Mouse (Mus musculus) spleen, adult 2 months (tissue): ENCODE measurements around the gene Fgfr2. TPM values are rescaled to one million over a fixed set of nuclear protein-coding genes. Genes with fewer than 3 reads are reported as not detected.
"Not testable (repeated sequence)": the region's sequence is repeated elsewhere in the genome, so short reads cannot be mapped to it uniquely, and the experiment has no call there.

ENCODE experiments used
- DNase-seq, 2 experiments: peaks; one replicate each; pipeline versions ENCODE4 v3.0.0 to v3.0.0-alpha.2; 2012 to 2021; ENCODE audit warnings: low spot score in 2 of 2, low read depth in 1 of 2
- H3K27ac ChIP-seq: fragments of 200-500 bp; 2 replicates; pipeline ENCODE4 v1.5.1; 2012; ENCODE audit warnings: low read length, inconsistent platforms; ENCODE audit not compliant: insufficient read depth
- H3K27me3 ChIP-seq: fragments of 200-500 bp; 2 replicates; pipeline ENCODE4 v1.6.1; 2012; ENCODE audit warnings: mild to moderate bottlenecking, moderate library complexity, low read length, inconsistent platforms; ENCODE audit not compliant: control insufficient read depth, insufficient read depth
- H3K36me3 ChIP-seq: fragments of 200-500 bp; 2 replicates; pipeline ENCODE4 v1.6.1; 2012; ENCODE audit warnings: mild to moderate bottlenecking, low read length, inconsistent platforms; ENCODE audit not compliant: control insufficient read depth, insufficient read depth
- H3K4me1 ChIP-seq: fragments of 200-500 bp; 2 replicates; pipeline ENCODE4 v1.6.1; 2011; ENCODE audit warnings: inconsistent platforms; ENCODE audit not compliant: control insufficient read depth, insufficient read depth, insufficient read length
- H3K4me3 ChIP-seq: fragments of 200-500 bp; 2 replicates; pipeline ENCODE4 v1.5.1; 2011; ENCODE audit warnings: mild to moderate bottlenecking, inconsistent platforms; ENCODE audit not compliant: insufficient read depth, insufficient read length; ENCODE audit errors: extremely low read depth
- CTCF ChIP-seq: fragments of 200-500 bp; IDR thresholded peaks from 2 replicates; pipeline ENCODE4 v1.5.1; 2011; ENCODE audit warnings: mild to moderate bottlenecking, inconsistent platforms; ENCODE audit not compliant: insufficient read depth, insufficient read length, insufficient replicate concordance; ENCODE audit errors: extremely low read depth
- POLR2A ChIP-seq: fragments of 200-500 bp; IDR thresholded peaks from 2 replicates; pipeline ENCODE4 v1.6.1; 2011; ENCODE audit warnings: low read depth, low read length, inconsistent platforms
- WGBS: fragments of 180-500 bp; shearing (Covaris S2); methylation state at CpG from one replicate; pipeline ENCODE4 v1.1.7; 2018; 5-methylcytosine and 5-hydroxymethylcytosine counted together
- polyA plus RNA-seq: library from polyadenylated mRNA; depleted of rRNA; stranded (reverse); fragments of >200 nt; gene quantifications from 2 replicates; pipeline ENCODE4 v1.2.3, GENCODE M21; 2012

The Fgfr2 gene
- polyA plus RNA-seq, 1 experiment = 1.6 TPM

DNA sequence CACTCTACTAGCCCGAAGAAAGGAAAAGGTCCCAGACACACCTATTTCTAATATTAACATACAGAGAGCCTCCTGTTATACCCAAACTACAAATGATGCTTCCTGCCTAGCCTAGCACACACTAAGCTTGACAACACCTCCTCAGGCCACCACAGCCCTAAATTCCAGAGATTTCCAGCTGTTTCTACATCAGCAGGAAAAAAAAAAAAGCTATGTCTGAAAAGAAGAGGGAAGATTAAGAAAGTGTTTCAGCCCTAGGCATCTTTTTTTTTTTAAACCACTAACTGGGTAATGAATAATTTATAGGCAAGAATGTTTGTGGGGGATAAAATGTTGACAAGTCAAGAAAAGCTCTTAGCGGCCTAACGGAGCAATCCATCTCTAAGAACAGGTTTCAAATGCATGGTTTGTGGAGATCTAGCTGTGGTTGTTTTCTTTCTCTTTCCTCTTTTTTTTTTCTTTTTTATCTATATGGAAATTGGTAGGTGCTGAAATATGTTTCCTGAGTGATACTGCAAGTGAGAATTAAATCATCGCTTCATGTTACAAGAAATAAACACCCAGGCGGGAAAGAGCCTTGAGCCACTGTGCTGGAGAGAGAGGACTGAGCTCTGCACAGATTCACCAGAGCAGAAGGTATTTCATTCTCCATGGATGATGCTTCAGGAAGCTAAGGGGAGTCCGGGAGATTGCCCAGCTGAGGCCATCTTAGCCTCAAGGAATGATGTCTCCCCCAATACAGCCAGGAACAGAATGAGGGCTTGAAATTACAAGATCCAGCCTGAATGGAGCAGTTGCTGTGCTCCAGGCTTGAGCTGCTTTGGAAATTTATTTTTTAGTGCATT lies 673.0 kb downstream of the Fgfr2 start:
- H3K27me3 ChIP-seq = no peaks in the 10 kb centered on the region
- TF ChIP-seq POLR2A (no peak), CTCF (no peak)
- DNase-seq = no peak
- no peak overlapping the region for H3K4me3 ChIP-seq
- no peaks in the 10 kb centered on the region for H3K36me3 ChIP-seq
- no peak overlapping the region for H3K27ac ChIP-seq
- WGBS = 74% methylated on average over 6 of the region's 6 CpGs
- no peaks in the 10 kb centered on the region for H3K4me1 ChIP-seq

DNA sequence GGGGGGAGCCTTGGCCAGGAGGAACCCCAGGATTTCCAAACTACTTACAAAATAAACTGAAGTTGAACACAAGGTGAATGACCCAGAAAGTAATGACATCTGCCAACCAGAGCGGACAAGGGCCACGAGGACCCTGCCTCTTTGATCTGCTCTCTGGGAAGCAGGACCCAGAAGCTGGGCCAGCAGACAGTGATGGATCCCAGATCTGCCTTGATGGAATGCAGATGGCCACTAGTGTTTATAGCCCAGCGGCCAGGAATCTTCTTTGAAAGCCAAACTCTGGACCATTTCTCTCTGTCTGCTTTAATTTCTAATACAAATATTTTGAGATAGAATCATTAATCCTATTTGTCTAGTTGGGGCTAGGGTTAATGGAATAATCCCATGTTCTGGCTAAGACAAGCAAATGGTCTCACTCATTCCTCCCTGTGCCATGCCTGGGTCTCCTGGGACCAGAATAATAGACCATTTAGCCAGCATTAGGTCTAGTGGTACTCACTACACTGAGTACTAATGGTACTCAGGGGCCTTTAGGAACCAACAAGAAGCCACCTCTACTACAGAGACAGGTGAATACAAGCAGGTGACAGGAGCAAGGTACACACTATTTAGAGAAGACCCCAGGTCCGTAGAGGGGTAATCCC lies 674.5 kb downstream of the Fgfr2 start:
- no peak overlapping the region for H3K4me3 ChIP-seq

DNA sequence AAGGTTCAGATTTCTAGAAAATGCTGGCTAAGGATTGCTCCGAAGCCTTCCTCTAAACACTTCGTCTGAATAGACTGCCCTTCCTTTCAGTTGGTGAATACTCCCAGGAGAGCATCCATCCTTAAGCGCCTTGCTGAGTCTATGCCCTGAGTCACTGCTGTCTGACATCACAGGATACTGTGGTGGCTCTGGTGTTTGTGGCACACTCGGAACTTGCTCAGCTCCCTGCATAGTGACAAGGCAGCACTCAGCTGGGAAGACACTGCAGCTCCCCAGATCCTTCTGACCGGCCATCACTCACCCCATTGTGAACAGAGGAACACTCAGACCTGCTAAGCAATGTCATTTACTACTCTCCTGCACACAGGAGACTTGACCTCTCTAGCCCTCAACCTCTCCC lies 675.6 kb downstream of the Fgfr2 start:
- DNase-seq = no peak
- no peaks in the 10 kb centered on the region for H3K27me3 ChIP-seq
- no peak for TF ChIP-seq POLR2A
- TF ChIP-seq CTCF = no peak
- H3K4me3 ChIP-seq = no peak overlapping the region
- H3K4me1 ChIP-seq = no peaks in the 10 kb centered on the region
- no peak overlapping the region for H3K27ac ChIP-seq
- WGBS = 62% methylated on average over 5 of the region's 5 CpGs
- H3K36me3 ChIP-seq = no peaks in the 10 kb centered on the region

More for the DNA sequence above, 674.5 kb downstream of the Fgfr2 start:
- DNase-seq = no peak
- H3K36me3 ChIP-seq = no peaks in the 10 kb centered on the region
- no peak overlapping the region for H3K27ac ChIP-seq
- H3K27me3 ChIP-seq = no peaks in the 10 kb centered on the region
- TF ChIP-seq CTCF = no peak
- no peak for TF ChIP-seq POLR2A
- 90% methylated on average over 4 of the region's 4 CpGs for WGBS
- no peaks in the 10 kb centered on the region for H3K4me1 ChIP-seq

DNA sequence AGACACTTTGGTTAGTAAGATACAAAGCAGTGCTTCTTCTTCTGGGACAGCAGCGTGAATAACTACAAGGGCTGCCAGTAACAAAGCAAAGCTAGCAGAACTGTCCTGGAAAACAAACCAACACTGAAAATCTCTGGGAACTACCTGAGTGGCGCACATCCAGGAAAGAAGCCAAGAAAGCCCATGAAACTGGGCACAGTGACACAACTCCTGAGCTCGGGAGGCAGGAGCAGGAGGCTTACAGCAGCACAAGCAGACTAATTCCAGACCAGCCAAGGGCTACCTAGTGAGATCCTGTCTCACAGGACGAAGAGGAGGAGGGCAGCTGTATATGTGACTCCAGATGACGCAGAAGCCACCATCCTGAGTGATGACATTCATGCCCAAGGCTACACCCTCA lies 676.3 kb downstream of the Fgfr2 start:
- 87% methylated on average over 5 of the region's 5 CpGs for WGBS

DNA sequence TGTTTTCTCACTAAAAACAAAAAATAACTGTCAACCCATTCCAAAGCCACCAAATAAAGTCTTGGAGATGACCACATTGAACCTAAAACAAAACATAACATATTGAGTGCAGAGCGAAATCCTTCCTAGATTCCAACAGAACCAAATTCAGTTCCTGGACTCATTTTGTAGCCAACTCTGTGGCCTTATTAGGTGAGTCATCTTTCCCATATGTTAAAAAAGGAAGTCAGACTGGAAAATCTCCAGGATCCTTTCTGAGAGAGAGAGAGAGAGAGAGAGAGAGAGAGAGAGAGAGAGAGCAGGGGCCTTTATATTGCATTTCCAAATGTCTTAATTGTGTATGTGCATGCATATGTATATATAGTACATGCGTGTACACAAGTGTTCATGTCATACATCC lies 678.9 kb downstream of the Fgfr2 start:
- H3K27me3 ChIP-seq = no peaks in the 10 kb centered on the region
- no peak for DNase-seq
- WGBS = 92% methylated on average over 2 of the region's 2 CpGs
- no peak overlapping the region for H3K27ac ChIP-seq
- no peak overlapping the region for H3K4me3 ChIP-seq
- H3K36me3 ChIP-seq = no peaks in the 10 kb centered on the region
- H3K4me1 ChIP-seq = no peaks in the 10 kb centered on the region
- TF ChIP-seq POLR2A (no peak), CTCF (no peak)

More for the DNA sequence above, 676.3 kb downstream of the Fgfr2 start:
- TF ChIP-seq POLR2A (no peak), CTCF (no peak)
- no peaks in the 10 kb centered on the region for H3K4me1 ChIP-seq
- no peak for DNase-seq
- H3K27me3 ChIP-seq = no peaks in the 10 kb centered on the region
- no peak overlapping the region for H3K4me3 ChIP-seq
- H3K36me3 ChIP-seq = no peaks in the 10 kb centered on the region
- H3K27ac ChIP-seq = no peak overlapping the region

DNA sequence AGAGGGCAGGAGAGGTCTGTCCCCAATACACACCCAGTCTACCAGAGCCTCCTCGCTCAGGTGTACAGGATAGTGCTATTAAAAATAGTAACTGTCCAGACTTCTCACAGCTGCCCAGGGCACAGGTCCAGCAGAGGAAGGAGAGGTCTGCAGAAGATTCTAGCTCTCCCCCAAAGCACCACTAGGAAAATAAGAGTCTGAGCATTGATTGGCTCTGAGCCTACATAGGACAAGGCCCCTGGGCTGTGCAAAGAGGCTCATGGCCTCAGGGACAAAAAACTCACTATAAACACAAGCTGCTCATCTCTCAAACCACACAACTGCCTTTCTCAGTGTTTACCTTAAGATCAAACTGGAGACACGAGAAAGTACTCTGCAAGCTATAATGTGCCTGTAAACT lies 679.4 kb downstream of the Fgfr2 start:
- peaks cover under 1% of the 10 kb centered on the region; the same call in 1 of the 2 replicates for H3K4me1 ChIP-seq
- H3K4me3 ChIP-seq = no peak overlapping the region
- H3K27ac ChIP-seq = no peak overlapping the region
- H3K36me3 ChIP-seq = no peaks in the 10 kb centered on the region
- DNase-seq = no peak
- H3K27me3 ChIP-seq = no peaks in the 10 kb centered on the region
- 82% methylated on average over 2 of the region's 2 CpGs for WGBS
- TF ChIP-seq POLR2A (no peak), CTCF (no peak)

DNA sequence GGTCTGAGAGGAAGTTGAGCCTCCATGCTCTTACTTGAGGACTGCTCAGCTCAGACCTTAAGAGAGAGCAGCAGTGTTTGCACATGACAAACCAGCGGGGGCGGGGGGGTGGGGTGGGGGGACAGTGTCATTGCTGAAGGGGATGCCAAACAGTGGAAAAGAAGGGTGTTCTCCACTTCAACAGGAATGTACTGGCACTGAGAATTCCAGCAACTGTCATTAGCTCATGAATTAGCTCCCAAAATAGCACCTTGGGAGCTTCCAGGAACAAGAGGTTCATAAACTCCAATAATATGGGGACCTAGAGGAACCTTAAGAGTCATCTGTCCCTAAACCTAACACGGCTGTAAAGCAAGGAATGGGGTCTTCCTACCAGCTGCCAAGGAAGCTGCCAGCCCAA lies 680.0 kb downstream of the Fgfr2 start:
- no peak for TF ChIP-seq POLR2A
- TF ChIP-seq CTCF = no peak
- Histone ChIP-seq H3K4me3 (no peak overlapping the region), H3K27me3 (no peaks in the 10 kb centered on the region), H3K36me3 (no peaks in the 10 kb centered on the region), H3K4me1 (peaks cover 7% of the 10 kb centered on the region; the same call in 1 of the 2 replicates), H3K27ac (no peak overlapping the region)
- 98% methylated on average over 3 of the region's 3 CpGs for WGBS
- DNase-seq = no peak

DNA sequence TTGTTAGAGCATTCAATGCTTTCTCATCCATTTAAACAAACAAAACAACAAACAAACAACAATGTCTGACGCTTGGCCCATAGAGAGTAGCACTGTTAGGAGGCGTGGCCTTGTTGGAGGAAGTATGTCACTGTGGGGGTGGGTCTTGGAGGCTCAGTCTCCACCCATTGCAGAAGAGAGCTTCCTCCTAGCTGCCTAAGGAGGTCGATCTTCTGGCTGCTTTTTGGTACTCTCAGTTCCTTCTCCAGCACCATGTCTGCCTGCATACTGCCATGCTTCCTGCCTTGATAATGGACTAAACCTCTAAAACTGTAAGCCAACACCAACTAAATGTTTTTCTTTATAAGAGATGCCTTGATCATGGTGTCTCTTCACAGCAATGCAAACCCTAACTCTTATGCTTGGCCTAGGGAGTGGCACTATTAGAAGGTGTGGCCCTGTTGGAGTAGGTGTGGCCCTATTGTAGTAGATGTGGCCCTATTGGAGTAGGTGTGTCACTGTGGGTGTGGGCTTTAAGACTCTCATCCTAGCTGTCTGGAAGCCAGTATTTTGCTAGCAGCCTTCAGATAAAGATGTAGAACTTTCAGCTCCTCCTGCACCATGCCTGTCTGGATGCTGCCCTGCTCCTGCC lies 680.9 kb downstream of the Fgfr2 start:
- not testable (repeated sequence) for H3K4me1 ChIP-seq, H3K27me3 ChIP-seq, H3K27ac ChIP-seq, H3K36me3 ChIP-seq, DNase-seq, H3K4me3 ChIP-seq
- 71% methylated on average over 3 of the region's 3 CpGs for WGBS
